Mouse (Mus musculus) heart, postnatal 0 days (tissue): ENCODE results near the gene Tarbp2. TPM values are rescaled to one million over a fixed set of nuclear protein-coding genes. Genes with fewer than 3 reads are reported as not detected.

Source experiments
- ATAC-seq: fragments of 200-750 bp; cut with Nextera tagmentation; 2 replicates; pipeline ENCODE4 v1.8.0; 2017; ENCODE audit warnings: low read depth, moderate number of reproducible peaks, moderate library complexity; ENCODE audit not compliant: insufficient read depth
- DNase-seq: peaks from one replicate; pipeline ENCODE4 v3.0.0-alpha.2; 2016; ENCODE audit warnings: low spot score
- H3K27ac ChIP-seq: fragments of 300-500 bp; sonication (generic); 2 replicates; pipeline ENCODE4 v1.5.1; 2014; ENCODE audit warnings: low read depth, mild to moderate bottlenecking
- H3K27me3 ChIP-seq: fragments of 300-500 bp; sonication (generic); 2 replicates; pipeline ENCODE4 v1.6.1; 2014; ENCODE audit warnings: low read length, mixed read lengths; ENCODE audit not compliant: control insufficient read depth, insufficient read depth
- H3K36me3 ChIP-seq: fragments of 300-500 bp; sonication (generic); replicated peaks from 2 replicates; pipeline ENCODE4 v1.6.1; 2014; ENCODE audit warnings: low read length, mixed read lengths; ENCODE audit not compliant: control insufficient read depth, insufficient read depth
- H3K4me1 ChIP-seq: fragments of 300-500 bp; sonication (generic); 2 replicates; pipeline ENCODE4 v1.6.1; 2014; ENCODE audit warnings: antibody characterized with exemption; ENCODE audit not compliant: control insufficient read depth, insufficient read depth
- H3K4me2 ChIP-seq: fragments of 300-500 bp; sonication (generic); 2 replicates; pipeline ENCODE4 v1.6.1; 2014; ENCODE audit warnings: low read depth, mild to moderate bottlenecking, low read length, moderate library complexity
- H3K4me3 ChIP-seq: fragments of 300-500 bp; sonication (generic); 2 replicates; pipeline ENCODE4 v1.5.1; 2014; ENCODE audit warnings: low read depth, low read length
- H3K9ac ChIP-seq: fragments of 300-500 bp; sonication (generic); replicated peaks from 2 replicates; pipeline ENCODE4 v1.6.1; 2014; ENCODE audit warnings: low read depth, low read length, mixed read lengths
- H3K9me3 ChIP-seq: fragments of 300-500 bp; sonication (generic); replicated peaks from 2 replicates; pipeline ENCODE4 v1.6.1; 2016; ENCODE audit warnings: low read length; ENCODE audit not compliant: control insufficient read depth
- CTCF ChIP-seq: IDR thresholded peaks from 2 replicates; pipeline ENCODE4 v1.5.1; 2016; ENCODE audit warnings: antibody characterized with exemption, control low read depth, low read depth
- EP300 ChIP-seq: IDR thresholded peaks from 2 replicates; pipeline ENCODE4 v1.6.1; 2016; ENCODE audit warnings: antibody characterized with exemption, low read depth
- WGBS: fragments of 180-500 bp; shearing (Covaris S2); extraction: QIAGEN DNeasy Blood & Tissue Kit; methylation state at CpG from one replicate; pipeline ENCODE4 v1.1.7; 2014; 5-methylcytosine and 5-hydroxymethylcytosine counted together
- polyA plus RNA-seq: library from polyadenylated mRNA; unstranded; fragments of >200 nt; fragmentation: Nextera tagmentation; extraction: Ambion mirVana; gene quantifications from 2 replicates; pipeline ENCODE4 v1.2.1, GENCODE M21; 2015
- total RNA-seq: library from RNA; depleted of rRNA; stranded (reverse); fragments of >200 nt; gene quantifications from 2 replicates; pipeline ENCODE4 v1.2.3, GENCODE M21; 2014; ENCODE audit warnings: low replicate concordance

Gene Tarbp2
- total and polyA plus RNA-seq, 2 experiments from 2014 or later = 68.5 to 73.7 TPM

DNA sequence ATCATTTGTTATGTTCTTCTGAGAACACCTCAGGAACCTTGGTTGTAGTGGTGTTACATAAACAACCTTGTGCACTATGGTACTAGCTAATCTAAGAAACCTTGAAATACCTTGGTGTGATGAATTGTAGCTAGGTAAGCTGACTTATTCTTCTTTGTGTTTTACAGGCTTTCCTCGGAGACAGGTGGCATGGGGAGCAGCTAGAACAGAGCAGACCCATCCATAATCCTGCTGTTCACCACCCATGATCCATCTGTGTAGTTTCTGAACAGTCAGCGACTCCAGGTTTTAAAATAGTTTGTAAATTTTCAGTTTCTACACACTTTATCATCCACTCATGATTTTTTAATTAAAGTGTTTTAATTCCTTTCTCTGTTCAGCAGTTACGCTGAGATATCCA, 19.7 kb upstream of the Tarbp2 start:
- Histone ChIP-seq H3K9me3 (no peaks in the 10 kb centered on the region), H3K4me2 (no peak overlapping the region), H3K4me1 (no peaks in the 10 kb centered on the region), H3K9ac (no peak overlapping the region), H3K4me3 (no peak overlapping the region), H3K27ac (no peak overlapping the region), H3K36me3 (peaks cover 94% of the 10 kb centered on the region), H3K27me3 (no peaks in the 10 kb centered on the region)
- ATAC-seq = no peak
- no peak for DNase-seq
- 85% methylated on average over 3 of the region's 3 CpGs for WGBS
- TF ChIP-seq CTCF (no peak), EP300 (no peak)

DNA sequence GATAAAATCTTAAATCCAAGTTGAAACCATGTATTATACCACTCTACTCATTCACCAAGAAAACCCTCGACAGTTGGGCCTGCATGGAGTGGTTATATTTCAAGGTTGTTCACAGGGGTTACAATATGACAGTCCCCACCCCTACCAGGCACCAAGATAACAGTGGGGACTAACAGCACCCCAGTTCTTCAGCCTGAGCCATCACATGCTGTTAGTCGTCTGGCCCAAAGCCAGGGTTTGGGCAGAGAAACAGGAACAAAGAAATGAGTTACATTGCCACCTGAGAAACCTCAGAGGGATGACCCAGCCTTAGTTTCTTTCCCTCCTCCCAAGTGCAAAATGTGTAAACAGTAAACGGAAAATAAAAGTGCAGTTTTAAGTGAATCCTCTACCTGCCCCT, 18.6 kb upstream of the Tarbp2 start:
- ATAC-seq = no peak
- H3K9ac ChIP-seq = no peak overlapping the region
- H3K27me3 ChIP-seq = no peaks in the 10 kb centered on the region
- TF ChIP-seq CTCF (no peak), EP300 (no peak)
- no peak overlapping the region for H3K27ac ChIP-seq
- no peaks in the 10 kb centered on the region for H3K4me1 ChIP-seq
- H3K9me3 ChIP-seq = no peaks in the 10 kb centered on the region
- H3K4me2 ChIP-seq = no peak overlapping the region
- DNase-seq = no peak
- 63% methylated on average over 3 of the region's 3 CpGs for WGBS
- no peak overlapping the region for H3K4me3 ChIP-seq
- peaks cover 94% of the 10 kb centered on the region for H3K36me3 ChIP-seq

DNA sequence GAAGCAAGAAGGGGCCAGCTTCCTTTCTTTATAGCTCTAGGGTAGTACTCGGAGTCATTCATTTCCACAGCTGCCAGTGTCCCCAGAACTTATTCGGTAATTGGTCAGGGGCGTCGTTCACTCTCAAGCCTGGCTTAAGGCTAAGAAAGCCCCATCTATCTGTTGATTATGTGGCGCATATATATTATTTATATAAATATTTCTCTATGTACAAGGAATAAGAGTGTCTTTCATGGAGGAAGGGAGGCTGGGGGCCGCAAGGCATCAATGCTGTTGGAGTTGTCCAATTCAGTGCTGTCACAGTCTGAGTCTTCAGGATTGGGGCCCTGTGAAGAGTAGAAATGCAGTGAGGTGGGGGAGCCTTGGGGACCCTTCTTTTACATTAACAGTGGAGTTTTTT, 18.1 kb upstream of the Tarbp2 start:
- Histone ChIP-seq H3K9me3 (no peaks in the 10 kb centered on the region), H3K4me1 (no peaks in the 10 kb centered on the region), H3K27me3 (no peaks in the 10 kb centered on the region), H3K36me3 (peaks cover 93% of the 10 kb centered on the region), H3K4me3 (no peak overlapping the region), H3K4me2 (no peak overlapping the region), H3K9ac (no peak overlapping the region), H3K27ac (no peak overlapping the region)
- no peak for ATAC-seq
- TF ChIP-seq EP300 (no peak), CTCF (no peak)
- WGBS = 91% methylated on average over 6 of the region's 6 CpGs
- DNase-seq = no peak

DNA sequence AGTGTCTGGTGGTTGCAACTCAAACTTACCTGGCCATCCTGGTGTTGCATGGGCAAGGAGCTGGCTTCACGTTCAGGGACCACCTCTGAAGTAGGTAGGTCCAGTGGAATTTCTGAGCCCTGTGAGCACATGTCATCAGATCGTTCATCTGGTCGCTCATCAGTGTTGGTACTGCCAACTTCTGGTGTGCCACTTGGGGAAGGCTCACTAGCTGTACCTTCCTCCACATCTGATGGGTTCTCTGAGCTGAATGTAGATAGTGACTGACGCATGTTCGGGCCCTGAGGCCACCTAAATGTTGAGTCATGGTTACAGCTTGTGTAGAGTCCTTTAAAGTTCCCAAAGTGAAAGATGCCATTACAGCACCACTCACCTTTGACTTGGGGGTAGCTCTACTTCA, 17.5 kb upstream of the Tarbp2 start:
- DNase-seq (no peak), ATAC-seq (no peak)
- Histone ChIP-seq H3K9me3 (no peaks in the 10 kb centered on the region), H3K9ac (no peak overlapping the region), H3K27me3 (no peaks in the 10 kb centered on the region), H3K36me3 (peaks cover 86% of the 10 kb centered on the region), H3K4me1 (no peaks in the 10 kb centered on the region), H3K4me2 (no peak overlapping the region), H3K4me3 (no peak overlapping the region), H3K27ac (no peak overlapping the region)
- 79% methylated on average over 5 of the region's 5 CpGs for WGBS
- TF ChIP-seq CTCF (no peak), EP300 (no peak)

DNA sequence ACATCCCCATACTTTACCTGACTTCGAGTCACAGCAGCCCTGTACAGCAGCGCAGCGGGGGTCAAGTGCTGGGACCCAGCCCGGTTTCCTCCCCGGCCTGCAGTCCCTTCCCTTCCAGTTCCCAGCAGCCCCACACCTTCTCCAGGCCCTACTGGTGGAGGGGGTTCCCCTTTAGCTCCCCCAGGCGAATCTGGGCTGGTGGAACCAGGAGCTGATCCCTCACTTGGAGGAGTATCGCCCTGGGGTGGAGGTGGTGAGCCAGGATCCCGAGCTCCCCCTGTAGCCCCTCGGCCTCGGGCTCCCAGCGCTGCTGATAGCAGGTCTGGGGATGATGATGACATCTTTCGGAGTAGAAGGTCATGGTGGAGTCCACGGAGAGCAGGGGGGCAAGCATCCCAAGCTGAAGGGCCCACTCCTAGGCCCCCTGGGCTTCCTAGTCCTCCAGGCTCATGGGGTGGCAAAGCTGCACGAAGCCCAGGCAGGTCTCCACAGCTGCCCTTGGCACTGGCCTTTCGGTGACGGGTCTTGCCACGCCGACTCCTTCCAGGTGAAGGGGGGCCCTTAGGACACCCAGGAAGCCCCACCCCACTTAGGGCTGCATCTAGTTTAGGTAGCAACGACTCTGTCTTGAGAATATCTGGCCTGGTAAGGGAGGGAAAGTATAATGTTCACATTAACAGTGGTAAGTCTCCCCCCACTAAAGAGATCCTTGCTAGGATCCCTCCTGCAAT, 16.7 kb upstream of the Tarbp2 start:
- no peak overlapping the region for H3K4me3 ChIP-seq
- no peaks in the 10 kb centered on the region for H3K4me1 ChIP-seq
- H3K9ac ChIP-seq = no peak overlapping the region
- H3K4me2 ChIP-seq = no peak overlapping the region
- peaks cover 81% of the 10 kb centered on the region for H3K36me3 ChIP-seq
- H3K27me3 ChIP-seq = no peaks in the 10 kb centered on the region
- H3K9me3 ChIP-seq = no peaks in the 10 kb centered on the region
- no peak for ATAC-seq
- no peak overlapping the region for H3K27ac ChIP-seq
- WGBS = 78% methylated on average over 19 of the region's 19 CpGs
- TF ChIP-seq CTCF = no peak
- TF ChIP-seq EP300 = no peak
- no peak for DNase-seq

DNA sequence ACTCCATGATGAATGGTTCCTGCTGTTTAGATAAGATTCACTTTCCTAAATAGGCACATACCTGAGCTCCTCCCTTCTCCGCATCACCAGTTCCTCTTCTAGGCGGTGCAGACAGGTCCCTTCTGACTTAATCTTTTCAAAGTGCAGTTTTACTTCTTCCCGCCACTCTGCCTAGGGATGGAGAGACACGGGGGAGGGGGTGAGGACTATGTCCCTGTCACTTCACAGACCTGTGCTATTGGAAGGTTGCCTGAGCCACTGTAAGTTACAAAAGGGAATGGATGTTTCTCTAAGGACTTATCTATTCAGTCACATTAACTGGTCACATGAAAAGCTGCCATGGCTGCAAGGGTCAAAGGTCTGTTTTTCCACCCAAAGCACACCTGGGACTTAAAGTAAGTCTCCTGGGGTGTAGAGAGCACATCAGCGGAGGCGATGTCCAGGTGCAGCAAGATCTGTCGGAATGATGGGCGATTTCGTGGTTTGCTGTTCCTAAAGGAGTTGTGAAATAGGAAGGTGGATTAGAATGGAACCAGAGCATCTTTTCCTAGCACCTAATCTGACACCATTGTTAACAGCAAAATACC, 15.6 kb upstream of the Tarbp2 start:
- Histone ChIP-seq H3K4me2 (no peak overlapping the region), H3K4me3 (no peak overlapping the region), H3K27ac (no peak overlapping the region), H3K36me3 (peaks cover 70% of the 10 kb centered on the region), H3K27me3 (no peaks in the 10 kb centered on the region), H3K9me3 (no peaks in the 10 kb centered on the region), H3K4me1 (no peaks in the 10 kb centered on the region), H3K9ac (no peak overlapping the region)
- TF ChIP-seq CTCF = no peak
- TF ChIP-seq EP300 = no peak
- DNase-seq = no peak
- WGBS = 79% methylated on average over 9 of the region's 9 CpGs
- no peak for ATAC-seq
